Mouse (Mus musculus) cerebellum, adult 9-11 months (tissue): ENCODE measurements around the gene Rnf25.
A peak's percentile ranks its signal among the peaks of the same experiment; 100 is the strongest.

ENCODE experiments used
- DNase-seq: peaks from one replicate; pipeline ENCODE4 v3.0.0; 2022

The Rnf25 gene

DNA sequence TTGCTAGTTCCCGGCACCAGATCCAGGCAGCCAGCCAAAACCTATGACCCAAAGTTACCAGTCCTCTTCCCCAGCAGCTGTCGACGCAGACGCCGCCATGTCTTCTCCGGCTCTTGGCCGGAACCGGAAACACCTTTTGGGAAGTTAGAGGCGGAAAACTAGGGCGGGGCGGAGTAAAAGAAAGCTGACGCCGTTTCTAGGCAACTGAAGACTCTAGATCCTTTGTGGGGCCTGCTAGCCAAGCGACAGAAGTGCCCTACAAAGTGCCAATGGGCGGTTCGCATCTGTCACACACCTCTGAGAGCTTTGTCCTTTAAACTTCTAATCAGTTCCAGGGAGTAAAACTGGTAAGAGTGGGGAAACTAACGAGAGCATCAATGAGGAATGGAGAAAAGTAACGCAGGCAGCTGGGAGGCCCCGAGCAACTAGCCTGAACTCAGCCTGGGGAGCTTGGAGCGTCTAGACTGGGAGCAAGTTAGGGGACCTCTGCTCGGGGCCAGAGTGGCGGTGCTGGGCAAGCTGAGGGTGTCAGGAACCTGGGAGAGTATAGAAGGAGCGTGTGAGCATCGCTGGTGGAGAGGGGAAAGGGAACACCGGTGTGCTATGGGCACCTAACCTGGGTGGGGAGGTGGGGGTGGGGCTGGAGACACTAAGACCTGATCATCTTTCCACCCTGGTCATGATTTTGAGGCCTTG lies at the start of gene Rnf25, which contains the start of gene Stk36:
TSS of gene Rnf25 (minus strand) at position 131 of the 696 bp plus-strand sequence.
TSS of gene Stk36 (plus strand) at position 179 of the 696 bp plus-strand sequence.
- DNase-seq, result peak; percentile 85

DNA sequence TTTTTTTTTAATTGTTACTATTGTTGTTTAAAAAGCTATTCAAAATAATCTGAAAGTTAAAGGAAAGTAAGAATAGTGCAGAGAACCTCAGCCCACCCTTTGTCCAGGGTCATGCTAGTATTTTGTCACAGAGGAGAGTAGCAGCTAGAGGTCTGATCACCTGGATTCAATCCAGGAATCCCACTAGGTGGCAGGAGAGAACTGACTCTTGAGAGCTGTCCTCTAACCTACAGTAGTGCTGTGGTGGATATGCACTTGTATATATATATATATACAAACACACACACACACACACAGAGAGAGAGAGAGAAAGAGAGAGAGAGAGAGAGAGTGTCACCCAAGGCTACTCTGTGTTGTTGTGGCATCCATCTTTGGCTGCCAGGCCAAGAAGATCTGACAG lies 42.7 kb upstream of the Rnf25 start:
- no peak for DNase-seq

DNA sequence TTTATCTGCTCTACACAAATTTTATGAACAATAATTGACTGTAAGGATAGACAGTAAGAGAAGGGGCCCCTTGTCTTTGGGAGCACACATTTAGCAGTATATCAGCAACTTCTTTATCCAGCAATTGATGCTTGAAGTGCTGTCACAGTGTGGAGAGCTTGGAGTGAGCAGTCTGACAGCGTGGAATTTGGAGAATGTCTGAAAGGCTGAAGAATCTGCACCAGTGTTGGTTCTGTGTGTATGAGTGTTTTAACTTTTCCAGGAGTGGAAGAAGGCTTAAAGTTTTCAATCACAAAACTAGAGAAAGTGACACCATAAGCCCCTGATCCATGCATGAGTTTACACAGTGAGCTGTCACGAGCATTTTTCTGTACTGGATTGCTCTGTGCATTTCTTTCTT lies 42.3 kb upstream of the Rnf25 start:
- no peak for DNase-seq

DNA sequence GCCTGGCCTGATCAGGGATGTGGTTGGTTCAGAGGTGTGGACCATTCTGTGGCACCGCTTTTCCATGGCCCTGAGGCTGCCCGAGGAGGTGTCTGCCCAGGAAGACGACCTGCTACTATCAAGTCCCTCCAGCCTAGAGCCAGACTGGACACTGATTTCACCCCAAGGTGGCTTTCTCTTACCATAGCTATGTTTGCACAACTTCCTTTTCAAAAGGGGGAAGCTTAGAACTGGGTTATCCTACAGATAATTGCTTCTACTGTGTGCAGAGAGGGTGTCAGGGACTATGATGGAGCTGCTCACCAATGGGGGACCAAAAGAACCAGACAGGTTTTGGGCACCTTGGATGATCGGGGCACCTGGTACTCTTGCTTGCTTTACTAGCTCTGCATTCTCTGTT lies 31.5 kb upstream of the Rnf25 start:
- DNase-seq, result no peak

DNA sequence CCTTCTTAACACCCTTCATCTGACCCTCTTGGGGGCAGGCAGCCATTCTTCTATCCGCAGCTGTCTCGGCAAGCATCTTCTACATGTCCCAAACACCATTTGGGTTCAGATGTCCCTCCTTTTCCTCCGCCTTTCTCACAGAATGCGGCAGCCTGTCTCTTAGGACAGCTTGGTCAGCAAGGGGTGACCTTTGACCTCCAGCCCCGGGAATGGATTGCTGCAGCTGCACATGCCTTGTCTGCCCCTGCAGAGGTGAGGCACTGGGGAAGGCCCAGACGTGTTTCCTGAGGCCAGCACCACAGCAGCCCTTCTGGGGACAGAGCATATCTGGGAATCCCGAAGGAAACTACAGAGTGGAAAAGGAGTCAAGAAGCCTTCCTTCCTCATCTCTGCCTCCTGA lies 26.8 kb upstream of the Rnf25 start:
- DNase-seq, result no peak

DNA sequence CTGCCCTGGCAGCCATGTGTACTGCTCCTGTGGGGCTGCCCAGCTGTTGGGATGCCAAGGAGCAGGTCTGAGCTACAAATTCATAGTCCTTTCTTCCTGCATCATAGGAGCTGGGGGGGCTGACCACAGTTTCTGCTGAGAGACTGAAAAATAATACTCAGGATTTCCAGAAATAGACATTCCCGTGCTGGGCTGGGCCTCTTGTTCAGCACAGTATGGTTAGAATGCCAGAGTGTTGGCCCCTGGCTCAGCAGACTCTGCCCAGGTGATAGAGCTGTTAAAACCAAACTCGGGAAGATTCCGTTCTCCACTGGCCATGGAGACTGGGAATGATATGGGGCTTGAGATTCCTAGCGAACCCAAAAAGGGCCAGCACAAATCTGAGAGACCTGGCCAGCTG lies 24.9 kb upstream of the Rnf25 start:
- DNase-seq, result no peak

DNA sequence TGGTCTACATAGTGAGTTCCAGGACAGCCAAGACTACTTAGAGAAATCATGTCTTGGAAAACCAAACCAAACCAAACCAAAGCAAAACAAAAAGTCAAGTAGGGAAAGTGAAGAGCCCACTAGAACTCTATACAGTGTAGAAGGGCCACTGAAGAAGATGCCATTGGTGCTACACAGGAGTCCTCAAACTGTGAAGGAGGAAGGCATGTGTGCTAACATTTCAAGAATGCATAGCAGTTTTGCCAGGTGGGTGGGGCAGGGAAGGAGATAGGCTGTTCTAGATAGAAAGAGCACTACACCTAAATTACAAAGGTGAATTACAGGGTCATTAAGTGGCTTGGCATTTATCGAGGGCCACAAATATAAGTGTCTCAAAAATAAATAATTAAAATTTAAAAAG lies 23.0 kb upstream of the Rnf25 start:
- DNase-seq, result no peak

GRCm38 (mm10) chr1:74600501-74601266 lies 513 bp downstream of the Rnf25 start:
- no peak for DNase-seq

DNA sequence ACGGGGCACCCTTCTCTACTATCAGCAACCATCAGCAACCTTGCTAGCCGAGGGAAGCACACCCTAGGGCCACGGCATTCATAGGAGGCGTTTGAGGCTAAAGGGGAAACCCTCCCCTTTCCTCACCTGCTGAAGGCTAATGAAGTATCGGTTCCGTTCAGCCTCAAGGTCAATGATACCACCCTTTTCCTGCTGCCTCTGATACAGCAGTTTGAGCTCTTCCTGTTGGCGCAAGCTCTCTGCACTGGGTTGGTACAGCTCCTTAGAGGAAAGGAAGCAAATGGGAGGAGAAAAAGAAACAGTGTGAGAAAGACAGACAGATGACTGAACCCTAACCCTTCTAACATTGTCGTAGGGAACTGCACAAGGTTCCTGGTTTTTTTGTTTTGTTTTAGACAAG lies 6.8 kb downstream of the Rnf25 start:
- no peak for DNase-seq

DNA sequence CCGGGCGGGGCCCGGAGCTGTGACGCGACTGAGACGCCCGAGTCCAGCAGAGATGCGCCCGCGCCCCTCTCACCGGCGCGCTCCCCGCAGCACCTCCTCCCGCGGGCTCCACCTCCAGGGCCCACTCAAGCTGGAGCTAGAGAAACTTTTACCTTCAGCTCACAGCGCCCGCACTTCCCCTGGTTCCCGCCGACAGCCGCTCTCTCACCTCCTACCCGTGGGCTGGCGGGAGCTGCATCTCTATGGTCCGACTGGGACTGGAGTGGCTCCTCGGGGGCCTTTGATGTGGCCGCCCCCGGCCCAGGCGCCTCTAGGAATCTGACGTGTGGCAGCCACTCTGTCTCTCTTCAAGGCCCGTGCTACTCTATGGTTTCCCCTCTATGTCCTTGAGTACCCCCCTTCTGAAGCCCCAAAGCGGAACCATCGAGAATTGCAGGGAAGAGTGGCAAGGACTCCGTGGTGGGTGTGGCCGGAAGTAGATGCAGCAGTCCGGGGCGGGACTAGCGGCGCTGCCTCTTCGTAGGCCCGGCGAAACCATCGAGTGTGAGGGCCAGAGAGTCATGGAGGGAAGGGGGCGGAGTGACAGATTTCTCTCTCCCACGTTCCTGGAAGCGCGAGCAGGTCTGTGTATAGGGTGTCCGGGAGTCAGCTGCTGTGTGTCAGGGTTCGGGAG lies 13.3 kb downstream of the Rnf25 start, which contains the start of the genes Zfp142 and Bcs1l:
TSS of gene Zfp142 (minus strand) at position 474 of the 673 bp plus-strand sequence.
TSS of gene Bcs1l (plus strand) at position 517 of the 673 bp plus-strand sequence.
- peak; percentile 100 for DNase-seq

GRCm38 (mm10) chr1:74587233-74587772 lies 13.9 kb downstream of the Rnf25 start:
- no peak for DNase-seq

- DNase-seq, result no peak
These were observed 16.4 kb downstream of the Rnf25 start for GRCm38 (mm10) chr1:74584616-74585398.

DNA sequence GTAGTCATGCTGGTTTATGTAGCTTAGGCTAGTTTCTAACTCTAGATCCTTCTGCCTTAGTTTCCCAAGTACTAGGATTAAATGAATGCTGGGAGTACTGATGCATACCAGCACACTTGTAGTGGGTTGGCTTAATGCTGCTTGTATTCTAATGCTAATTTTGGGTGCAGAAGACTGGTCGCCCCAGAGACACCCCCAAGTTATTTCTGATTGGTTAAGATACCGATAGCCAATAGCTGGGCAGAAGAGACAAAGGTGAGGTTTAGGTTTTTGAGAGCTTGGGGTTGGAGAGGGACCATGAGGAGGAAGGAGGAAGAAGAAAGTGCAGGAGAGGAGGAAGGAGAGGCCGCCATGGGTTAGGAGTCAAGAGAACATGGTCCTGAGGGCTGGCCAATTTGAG lies 18.6 kb downstream of the Rnf25 start:
- no peak for DNase-seq

- no peak for DNase-seq
These were observed 31.2 kb downstream of the Rnf25 start for GRCm38 (mm10) chr1:74569739-74570719.

DNA sequence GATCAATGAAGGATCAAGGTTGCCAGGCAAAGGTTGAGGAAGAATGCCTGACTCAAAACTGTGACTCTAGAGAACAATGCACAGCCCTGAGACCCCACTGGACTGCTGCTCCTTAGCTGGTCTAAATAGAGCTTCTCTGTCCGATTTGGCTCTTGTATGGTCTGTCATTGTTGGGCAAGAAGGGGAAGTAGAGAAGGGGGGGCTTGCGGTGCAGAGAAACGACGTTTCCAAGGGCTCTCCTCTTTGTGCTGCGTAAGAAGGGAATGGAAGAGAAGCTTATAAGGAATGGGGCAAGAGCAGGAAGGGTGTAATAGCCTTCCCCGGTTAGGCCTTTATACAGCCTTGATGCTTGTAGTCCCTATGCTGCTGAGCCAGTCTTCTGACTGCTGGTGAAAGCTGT lies 35.4 kb downstream of the Rnf25 start:
- no peak for DNase-seq

DNA sequence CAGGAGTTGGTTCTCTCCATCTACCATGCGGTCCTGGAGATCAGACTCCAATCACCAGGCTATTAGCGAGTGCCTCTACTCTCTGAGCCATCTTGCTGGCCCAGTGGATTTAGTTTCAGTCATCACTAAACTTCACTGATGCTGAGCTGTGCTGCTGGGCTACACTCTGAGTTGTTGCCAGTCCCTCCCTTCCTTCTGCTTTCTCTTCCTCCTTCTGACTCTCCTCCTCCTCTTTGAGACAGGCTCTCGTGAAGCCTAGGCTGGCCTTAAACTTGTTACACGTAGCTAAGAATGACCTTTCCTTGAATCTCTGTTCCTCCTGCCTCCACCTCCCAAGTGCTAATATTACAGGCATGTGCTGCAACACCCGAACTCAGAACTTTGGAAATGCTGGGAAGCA lies 42.1 kb downstream of the Rnf25 start:
- DNase-seq, result no peak

GRCm38 (mm10) chr1:74544184-74544583 lies 57.0 kb downstream of the Rnf25 start, which contains the start of gene Usp37:
TSS of gene Usp37 (minus strand) at chr1:74544284.
- no peak for DNase-seq
